Mouse (Mus musculus): Measurements from ENCODE around the gene Plekha7. TPM values are rescaled to one million over a fixed set of nuclear protein-coding genes. Genes with fewer than 3 reads are reported as not detected.

Gene Plekha7
- polyA plus RNA-seq, 1 experiment = 10.0 TPM

- WGBS = 47% methylated on average over 2 of the region's 2 CpGs
- Histone ChIP-seq H3K4me1 (ENCODE audit: control insufficient read depth, insufficient read depth, low read length) (no peaks in the 10 kb centered on the region), H3K4me3 (replicated peaks; ENCODE audit: extremely low read depth, low read depth, low read length) (no peak overlapping the region)
- no peak for DNase-seq
- TF ChIP-seq CTCF (IDR thresholded peaks at IDR 0.05; ENCODE audit: insufficient read depth, low read length) = no peak
- no peak for TF ChIP-seq POLR2A (IDR thresholded peaks at IDR 0.05; ENCODE audit: borderline replicate concordance, extremely low read depth, low read depth, low read length)
These were observed 107.6 kb downstream of the Plekha7 start for GRCm38 (mm10) chr7:116200544-116200943.

- Histone ChIP-seq H3K4me1 (ENCODE audit: control insufficient read depth, insufficient read depth, low read length) (no peaks in the 10 kb centered on the region), H3K4me3 (replicated peaks; ENCODE audit: extremely low read depth, low read depth, low read length) (no peak overlapping the region)
- no peak for DNase-seq
- TF ChIP-seq POLR2A (IDR thresholded peaks at IDR 0.05; ENCODE audit: borderline replicate concordance, extremely low read depth, low read depth, low read length) (no peak), CTCF (IDR thresholded peaks at IDR 0.05; ENCODE audit: insufficient read depth, low read length) (peak; percentile 23; the same call in 1 of the 2 replicates)
- 33% methylated on average over 2 of the region's 2 CpGs for WGBS
These were observed 109.3 kb downstream of the Plekha7 start for GRCm38 (mm10) chr7:116198902-116199301.

GRCm38 (mm10) chr7:116198407-116198806, 109.8 kb downstream of the Plekha7 start:
- TF ChIP-seq CTCF (IDR thresholded peaks at IDR 0.05; ENCODE audit: insufficient read depth, low read length) (no peak), POLR2A (IDR thresholded peaks at IDR 0.05; ENCODE audit: borderline replicate concordance, extremely low read depth, low read depth, low read length) (no peak)
- H3K4me1 ChIP-seq (ENCODE audit: control insufficient read depth, insufficient read depth, low read length) = no peaks in the 10 kb centered on the region
- DNase-seq = peak; percentile 25
- 8% methylated on average over 7 of the region's 7 CpGs for WGBS
- H3K4me3 ChIP-seq (replicated peaks; ENCODE audit: extremely low read depth, low read depth, low read length) = no peak overlapping the region

GRCm38 (mm10) chr7:116196974-116197679, 111.0 kb downstream of the Plekha7 start:
- no peak for TF ChIP-seq POLR2A (IDR thresholded peaks at IDR 0.05; ENCODE audit: borderline replicate concordance, extremely low read depth, low read depth, low read length)
- no peak for TF ChIP-seq CTCF (IDR thresholded peaks at IDR 0.05; ENCODE audit: insufficient read depth, low read length)
- no peak overlapping the region for H3K4me3 ChIP-seq (replicated peaks; ENCODE audit: extremely low read depth, low read depth, low read length)
- 54% methylated on average over 8 of the region's 8 CpGs for WGBS
- H3K4me1 ChIP-seq (ENCODE audit: control insufficient read depth, insufficient read depth, low read length) = no peaks in the 10 kb centered on the region
- DNase-seq = no peak

GRCm38 (mm10) chr7:116194996-116195395, 113.2 kb downstream of the Plekha7 start:
- Histone ChIP-seq H3K4me3 (replicated peaks; ENCODE audit: extremely low read depth, low read depth, low read length) (no peak overlapping the region), H3K4me1 (ENCODE audit: control insufficient read depth, insufficient read depth, low read length) (no peaks in the 10 kb centered on the region)
- TF ChIP-seq CTCF (IDR thresholded peaks at IDR 0.05; ENCODE audit: insufficient read depth, low read length) (no peak), POLR2A (IDR thresholded peaks at IDR 0.05; ENCODE audit: borderline replicate concordance, extremely low read depth, low read depth, low read length) (no peak)
- DNase-seq = no peak
- WGBS = 79% methylated on average over 7 of the region's 7 CpGs

- Histone ChIP-seq H3K4me1 (ENCODE audit: control insufficient read depth, insufficient read depth, low read length) (no peaks in the 10 kb centered on the region), H3K4me3 (replicated peaks; ENCODE audit: extremely low read depth, low read depth, low read length) (no peak overlapping the region)
- TF ChIP-seq POLR2A (IDR thresholded peaks at IDR 0.05; ENCODE audit: borderline replicate concordance, extremely low read depth, low read depth, low read length) = no peak
- TF ChIP-seq CTCF (IDR thresholded peaks at IDR 0.05; ENCODE audit: insufficient read depth, low read length) = no peak
- 87% methylated on average over 7 of the region's 7 CpGs for WGBS
- no peak for DNase-seq
These were observed 115.2 kb downstream of the Plekha7 start for GRCm38 (mm10) chr7:116192966-116193365.

GRCm38 (mm10) chr7:116192096-116192595, 116.0 kb downstream of the Plekha7 start:
- DNase-seq = no peak
- WGBS = 73% methylated on average over 4 of the region's 4 CpGs

GRCm38 (mm10) chr7:116191138-116191537, 117.0 kb downstream of the Plekha7 start:
- Histone ChIP-seq H3K4me1 (ENCODE audit: control insufficient read depth, insufficient read depth, low read length) (no peaks in the 10 kb centered on the region), H3K4me3 (replicated peaks; ENCODE audit: extremely low read depth, low read depth, low read length) (no peak overlapping the region)
- no peak for TF ChIP-seq CTCF (IDR thresholded peaks at IDR 0.05; ENCODE audit: insufficient read depth, low read length)
- no peak for TF ChIP-seq POLR2A (IDR thresholded peaks at IDR 0.05; ENCODE audit: borderline replicate concordance, extremely low read depth, low read depth, low read length)
- no peak for DNase-seq
- 34% methylated on average over 3 of the region's 3 CpGs for WGBS

More at GRCm38 (mm10) chr7:116192096-116192595, 116.0 kb downstream of the Plekha7 start:
- no peak for TF ChIP-seq POLR2A (IDR thresholded peaks at IDR 0.05; ENCODE audit: borderline replicate concordance, extremely low read depth, low read depth, low read length)
- Histone ChIP-seq H3K4me1 (ENCODE audit: control insufficient read depth, insufficient read depth, low read length) (no peaks in the 10 kb centered on the region), H3K4me3 (replicated peaks; ENCODE audit: extremely low read depth, low read depth, low read length) (no peak overlapping the region)

- DNase-seq = no peak
- no peaks in the 10 kb centered on the region for H3K4me1 ChIP-seq (ENCODE audit: control insufficient read depth, insufficient read depth, low read length)
- TF ChIP-seq CTCF (IDR thresholded peaks at IDR 0.05; ENCODE audit: insufficient read depth, low read length) (no peak), POLR2A (IDR thresholded peaks at IDR 0.05; ENCODE audit: borderline replicate concordance, extremely low read depth, low read depth, low read length) (no peak)
- no peak overlapping the region for H3K4me3 ChIP-seq (replicated peaks; ENCODE audit: extremely low read depth, low read depth, low read length)
- WGBS = 51% methylated on average over 9 of the region's 9 CpGs
These were observed 118.5 kb downstream of the Plekha7 start for GRCm38 (mm10) chr7:116189708-116190107.

- TF ChIP-seq CTCF (IDR thresholded peaks at IDR 0.05; ENCODE audit: insufficient read depth, low read length) (no peak), POLR2A (IDR thresholded peaks at IDR 0.05; ENCODE audit: borderline replicate concordance, extremely low read depth, low read depth, low read length) (no peak)
- no peaks in the 10 kb centered on the region for H3K4me1 ChIP-seq (ENCODE audit: control insufficient read depth, insufficient read depth, low read length)
- 89% methylated on average over 5 of the region's 5 CpGs for WGBS
- DNase-seq = no peak
- no peak overlapping the region for H3K4me3 ChIP-seq (replicated peaks; ENCODE audit: extremely low read depth, low read depth, low read length)
These were observed 119.8 kb downstream of the Plekha7 start for GRCm38 (mm10) chr7:116188391-116188790.

Data from lung, adult 2 months (tissue).